Mouse (Mus musculus) layer of hippocampus, postnatal 14 days (tissue): ENCODE measurements around the gene Ndufa1. TPM values are rescaled to one million over a fixed set of nuclear protein-coding genes. Genes with fewer than 3 reads are reported as not detected.
"Not testable (repeated sequence)": the region's sequence is repeated elsewhere in the genome, so short reads cannot be mapped to it uniquely, and the experiment has no call there.

ENCODE experiments used
- DNase-seq, 2 experiments: peaks; one replicate each; pipeline ENCODE4 v3.0.0; 2021 to 2022; ENCODE audit warnings: low spot score in 2 of 2, mixed read lengths in 1 of 2
- long read RNA-seq, 2 experiments: library from polyadenylated mRNA; stranded (forward); transcript quantifications; one replicate each; pipeline ENCODE4 v2.0.0; 2021
- total RNA-seq, 2 experiments: library from RNA; stranded (reverse); gene quantifications; 2 replicates each; pipeline ENCODE4 v1.2.3; 2021

Ndufa1 gene
- 100 to 1,000 TPM; 257 to 290 TPM for total RNA-seq
- long read RNA-seq, experiment 1, transcript Ndufa1-201 (3 exons, 419 nt), result major isoform, 73 of 102 reads
- long read RNA-seq, experiment 1, partial matches to known transcripts, result 28 of 102 reads
- long read RNA-seq, experiment 1, other reads (novel, unspliced or antisense), result 1 of 102 reads
- long read RNA-seq, experiment 2, transcript Ndufa1-201 (3 exons, 419 nt), result major isoform, 230 of 299 reads
- long read RNA-seq, experiment 2, partial matches to known transcripts, result 68 of 299 reads
- long read RNA-seq, experiment 2, other reads (novel, unspliced or antisense), result 1 of 299 reads

DNA sequence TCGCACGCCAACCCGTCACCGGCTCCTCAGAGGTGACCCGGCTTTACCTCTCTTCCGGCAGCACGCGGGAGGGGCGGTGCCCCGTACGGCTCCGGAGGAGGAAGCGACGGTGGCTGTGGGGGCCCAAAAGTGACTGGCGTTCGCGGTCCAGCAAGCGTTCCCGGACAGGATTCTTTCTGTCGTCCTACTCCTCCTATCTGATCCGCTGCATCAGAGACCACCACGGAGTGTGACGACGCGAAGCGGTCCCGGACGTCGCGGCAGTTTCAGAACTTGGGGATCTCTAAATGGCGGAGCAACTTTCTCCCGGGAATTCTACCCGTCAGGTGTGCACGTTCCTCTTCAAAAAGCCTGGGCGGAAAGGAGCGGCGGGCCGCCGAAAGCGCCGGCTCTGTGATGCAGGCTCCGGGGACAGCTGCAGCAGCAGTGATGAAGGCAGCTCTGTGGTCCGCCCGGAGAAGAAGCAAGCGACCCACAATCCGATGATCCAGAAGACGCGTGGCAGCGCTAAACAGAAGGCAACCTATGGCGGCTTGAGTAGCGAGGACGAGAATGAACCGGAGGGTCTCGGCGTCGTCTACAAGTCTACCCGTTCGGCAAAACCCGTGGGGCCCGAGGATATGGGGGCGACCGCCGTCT lies at the start of gene Ndufa1, which contains the start of gene Rnf113a1:
TSS of gene Ndufa1 (minus strand) at position 59 of the 639 bp plus-strand sequence.
TSS of gene Rnf113a1 (plus strand) at position 141 of the 639 bp plus-strand sequence.
- DNase-seq, result peak; percentile 59 to 78

DNA sequence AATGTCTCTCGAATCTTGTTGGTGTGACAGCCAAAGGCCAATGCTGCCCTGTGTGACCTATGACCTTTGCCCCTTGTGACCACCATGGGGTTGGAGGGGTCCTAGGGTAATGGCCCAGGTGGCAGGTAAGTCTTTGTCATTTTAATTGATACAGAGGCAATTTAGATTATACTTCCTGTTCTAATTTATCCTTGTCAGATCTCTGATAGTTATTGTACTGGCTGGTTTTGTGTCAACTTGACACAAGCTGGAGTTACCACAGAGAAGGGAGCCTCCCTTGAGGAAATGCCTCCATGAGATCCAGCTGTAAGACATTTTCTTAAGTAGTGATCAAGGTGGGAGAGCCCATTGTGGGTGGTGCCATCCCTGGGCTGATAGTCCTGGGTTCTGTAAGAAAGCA lies 31.2 kb upstream of the Ndufa1 start, which contains the start of gene Rhox1:
TSS of gene Rhox1 (minus strand) at position 101 of the 400 bp plus-strand sequence.
- not testable (repeated sequence) for DNase-seq

- DNase-seq, result no peak
Observed at GRCm38 (mm10) chrX:37210941-37211340, 20.0 kb upstream of the Ndufa1 start, which contains the start of gene Gm9. Gene Gm9, minus strand, starts transcription at chrX:37211041.

- DNase-seq, result no peak
Observed at GRCm38 (mm10) chrX:37198676-37199075, 7.7 kb upstream of the Ndufa1 start.

DNA sequence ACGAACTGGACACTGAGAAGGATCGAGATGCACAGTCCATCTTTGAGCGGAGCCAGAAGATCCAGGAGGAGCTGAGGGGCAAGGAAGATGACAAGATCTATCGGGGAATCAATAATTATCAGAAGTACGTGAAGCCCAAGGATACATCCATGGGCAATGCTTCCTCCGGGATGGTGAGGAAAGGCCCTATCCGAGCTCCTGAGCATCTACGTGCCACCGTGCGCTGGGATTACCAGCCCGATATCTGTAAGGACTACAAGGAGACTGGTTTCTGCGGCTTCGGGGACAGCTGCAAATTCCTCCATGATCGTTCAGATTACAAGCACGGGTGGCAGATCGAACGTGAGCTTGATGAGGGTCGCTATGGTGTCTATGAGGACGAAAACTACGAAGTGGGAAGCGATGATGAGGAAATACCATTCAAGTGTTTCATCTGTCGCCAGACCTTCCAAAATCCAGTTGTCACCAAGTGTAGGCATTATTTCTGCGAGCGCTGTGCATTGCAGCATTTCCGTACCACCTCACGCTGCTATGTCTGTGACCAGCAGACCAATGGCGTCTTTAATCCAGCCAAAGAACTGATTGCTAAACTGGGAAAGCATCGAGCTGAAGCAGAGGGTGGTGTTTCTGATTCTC lies 899 bp upstream of the Ndufa1 start:
- DNase-seq, result peak; percentile 3 to 9

DNA sequence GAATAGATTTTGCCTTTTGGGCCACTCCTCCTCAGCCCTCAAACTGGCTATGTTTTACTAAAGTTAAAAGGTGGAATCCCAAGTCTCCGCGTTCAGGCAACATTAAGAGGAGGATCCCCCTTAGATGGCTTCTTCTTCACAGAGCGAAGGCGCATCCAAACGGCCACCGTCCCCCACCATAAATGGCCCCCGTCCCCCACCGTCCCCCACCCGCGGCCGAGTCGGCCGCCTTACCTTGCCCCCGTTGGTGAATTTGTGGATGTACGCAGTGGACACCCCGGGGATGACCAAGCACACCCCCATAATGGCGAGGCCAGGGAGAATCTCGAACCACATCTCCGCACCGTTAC lies 233 bp downstream of the Ndufa1 start:
- no peak for DNase-seq

GRCm38 (mm10) chrX:37184401-37184800 lies 6.6 kb downstream of the Ndufa1 start:
- DNase-seq, result not testable (repeated sequence)

GRCm38 (mm10) chrX:37168742-37169141 lies 22.2 kb downstream of the Ndufa1 start, which contains the start of gene Akap14:
Gene Akap14, minus strand, starts transcription at chrX:37168842.
- no peak for DNase-seq

- DNase-seq, result peak in 1 of 2 experiments; percentile 13
Observed at GRCm38 (mm10) chrX:37167085-37167484, 23.9 kb downstream of the Ndufa1 start.

DNA sequence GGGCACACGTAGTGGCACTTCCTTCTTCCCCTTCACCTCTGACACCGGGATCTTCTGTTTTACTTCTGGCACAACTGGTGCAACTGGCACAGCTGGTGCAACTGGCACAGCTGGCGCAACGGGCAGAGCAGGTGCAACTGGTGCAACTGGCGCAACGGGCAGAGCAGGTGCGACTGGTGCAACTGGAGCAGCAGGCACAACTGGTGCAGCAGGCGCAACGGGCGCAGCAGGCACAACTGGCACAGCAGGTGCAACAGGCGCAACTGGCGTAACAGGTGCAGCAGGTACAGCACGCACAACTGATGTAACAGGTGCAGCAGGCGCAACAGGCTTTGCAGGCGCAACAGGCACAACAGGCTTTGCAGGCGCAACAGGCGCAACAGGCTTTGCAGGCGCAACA lies 27.8 kb downstream of the Ndufa1 start:
- DNase-seq, result no peak

GRCm38 (mm10) chrX:37161169-37161568 lies 29.8 kb downstream of the Ndufa1 start:
- DNase-seq, result no peak

DNA sequence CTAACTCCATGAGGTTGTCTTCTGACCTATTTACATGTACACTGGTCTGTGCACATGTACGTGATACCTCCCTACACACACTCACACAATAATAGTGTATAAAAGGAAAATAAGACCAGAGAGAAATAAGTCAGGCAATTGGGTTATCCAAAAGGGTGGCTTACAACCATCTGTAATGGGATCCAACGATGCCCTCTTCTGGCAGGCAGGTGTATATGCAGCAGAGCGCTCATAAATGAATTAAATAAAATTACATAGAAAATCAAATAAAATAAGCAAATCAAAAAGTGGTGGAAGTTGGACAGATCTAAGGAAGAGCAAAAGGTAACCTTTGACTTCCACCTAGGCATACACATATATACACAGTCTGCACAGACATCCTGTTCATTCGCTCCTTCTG lies 33.1 kb downstream of the Ndufa1 start:
- no peak for DNase-seq

DNA sequence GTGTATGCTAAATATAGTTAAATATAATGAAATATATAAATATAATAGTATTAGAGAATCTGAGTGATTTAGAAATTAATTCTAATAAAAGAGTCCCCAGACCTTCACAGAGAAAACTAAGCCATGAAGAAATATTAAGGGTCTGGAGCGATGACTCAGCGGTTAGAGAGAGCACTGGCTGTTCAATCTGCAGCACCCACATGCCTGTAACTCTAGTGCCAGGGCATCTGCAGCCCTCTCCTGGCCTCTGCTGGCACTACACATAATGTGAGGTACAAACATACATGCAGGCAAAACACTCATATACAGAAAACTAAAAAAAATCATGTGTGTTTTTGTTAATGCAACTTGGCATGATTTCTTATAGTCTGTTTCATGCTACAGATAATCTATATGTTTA lies 46.0 kb downstream of the Ndufa1 start:
- no peak for DNase-seq

DNA sequence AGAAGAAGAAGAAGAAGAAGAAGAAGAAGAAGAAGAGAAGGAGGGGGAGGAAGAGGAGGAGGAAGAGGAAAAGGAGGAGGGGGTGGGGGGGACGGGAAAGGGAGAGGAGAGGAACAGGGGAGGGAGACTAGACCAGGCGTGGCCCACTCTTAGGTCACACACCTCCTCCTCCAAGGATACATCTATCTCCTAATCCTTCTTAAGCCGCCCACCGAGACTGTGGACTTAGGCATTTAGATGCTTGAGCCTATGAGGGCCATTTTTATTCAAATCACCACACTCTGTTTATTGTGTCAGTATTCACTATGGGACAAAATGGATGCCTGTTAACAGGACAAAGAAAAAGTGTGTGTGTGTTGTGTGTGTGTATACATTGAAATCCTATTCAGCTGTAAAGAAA lies 46.5 kb downstream of the Ndufa1 start:
- not testable (repeated sequence) for DNase-seq

- no peak for DNase-seq
Observed at GRCm38 (mm10) chrX:37141732-37142131, 49.2 kb downstream of the Ndufa1 start.

Other genes starting within 250 kb of the Ndufa1 start
- 10 to 100 TPM; 48.8 to 49.9 TPM for gene Sept6, start 199.4 kb downstream of the Ndufa1 start, total RNA-seq
- not detected for gene Sowahd, start 142.3 kb downstream of the Ndufa1 start, total RNA-seq
- gene Rpl39, start 105.8 kb downstream of the Ndufa1 start, total RNA-seq, result 100 to 1,000 TPM; 319 to 320 TPM
- 10 to 100 TPM; 19.1 to 19.3 TPM for gene Upf3b, start 80.8 kb downstream of the Ndufa1 start, total RNA-seq
- 10 to 100 TPM; 13.0 to 15.5 TPM for gene Nkap, start 64.4 kb downstream of the Ndufa1 start, total RNA-seq
- under 1 TPM in 1 of 2 experiments, not detected in 1; 0.18 TPM for gene Akap14, start 22.3 kb downstream of the Ndufa1 start, total RNA-seq
- 1 to 10 TPM; 7.4 to 8.3 TPM for gene Rnf113a1, start 82 bp upstream of the Ndufa1 start, total RNA-seq
- gene Gm9, start 19.9 kb upstream of the Ndufa1 start, total RNA-seq, result not detected
- not detected for gene Rhox1, start 31.1 kb upstream of the Ndufa1 start, total RNA-seq
- gene Rhox2a, start 53.8 kb upstream of the Ndufa1 start, total RNA-seq, result not detected
- not detected for gene Rhox3a, start 58.8 kb upstream of the Ndufa1 start, total RNA-seq
- gene Rhox4a, start 74.2 kb upstream of the Ndufa1 start, total RNA-seq, result not detected
- gene Rhox3a2, start 188.9 kb upstream of the Ndufa1 start, total RNA-seq, result not detected
- not detected for gene Rhox4a2, start 199.7 kb upstream of the Ndufa1 start, total RNA-seq
- not detected for gene Rhox2b, start 220.9 kb upstream of the Ndufa1 start, total RNA-seq
- gene Rhox4b, start 241.3 kb upstream of the Ndufa1 start, total RNA-seq, result not detected